Mouse (Mus musculus) heart, adult 8-10 months (tissue): ENCODE results near the gene Rpl23. TPM values are rescaled to one million over a fixed set of nuclear protein-coding genes. Genes with fewer than 3 reads are reported as not detected.
"Not testable (repeated sequence)": the region's sequence is repeated elsewhere in the genome, so short reads cannot be mapped to it uniquely, and the experiment has no call there.

Experiments used
- DNase-seq: peaks from one replicate; pipeline ENCODE4 v3.0.0; 2022; ENCODE audit warnings: low spot score
- total RNA-seq, 4 experiments: library from RNA; stranded (reverse); gene quantifications; 2 replicates each; pipeline ENCODE4 v1.2.4; 2022

Gene Rpl23
- total RNA-seq, 4 experiments from 2014 or later: 425 to 610 (median 521) TPM

DNA sequence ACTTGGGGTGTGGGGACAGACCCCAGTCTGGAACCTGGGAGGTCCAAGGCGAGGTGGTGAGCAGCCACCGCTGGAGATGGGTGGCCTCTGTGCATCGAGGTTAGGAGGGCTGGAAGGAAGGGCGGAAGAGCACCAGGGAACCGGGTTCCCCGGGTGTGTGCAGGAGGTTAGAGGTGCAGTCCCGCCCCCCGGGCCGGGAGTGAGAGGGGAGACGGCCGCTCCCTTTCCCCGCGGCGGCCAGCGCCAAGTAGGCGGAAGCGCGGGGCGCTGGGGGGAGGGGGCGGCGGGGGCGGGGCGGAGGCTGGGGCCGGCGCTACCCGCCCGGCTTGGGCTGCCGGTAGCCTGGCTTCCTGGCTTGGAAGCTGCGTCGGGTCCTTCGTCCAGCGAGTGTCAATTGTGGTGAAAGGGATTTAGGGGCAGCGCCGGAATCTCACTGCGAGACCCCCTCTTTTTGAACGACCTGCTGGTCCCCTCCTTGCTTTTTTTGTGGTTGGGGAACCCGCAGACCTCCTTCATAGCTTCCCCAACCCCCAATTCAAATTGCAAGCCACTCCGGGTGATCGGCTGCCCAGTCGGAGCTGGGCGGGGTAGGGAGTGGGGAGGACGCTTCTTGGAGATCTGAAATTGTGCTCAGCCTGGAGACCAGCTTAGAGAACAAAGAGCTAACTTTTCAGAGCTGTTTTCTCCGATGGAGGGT lies 17.9 kb upstream of the Rpl23 start:
- DNase-seq: no peak

DNA sequence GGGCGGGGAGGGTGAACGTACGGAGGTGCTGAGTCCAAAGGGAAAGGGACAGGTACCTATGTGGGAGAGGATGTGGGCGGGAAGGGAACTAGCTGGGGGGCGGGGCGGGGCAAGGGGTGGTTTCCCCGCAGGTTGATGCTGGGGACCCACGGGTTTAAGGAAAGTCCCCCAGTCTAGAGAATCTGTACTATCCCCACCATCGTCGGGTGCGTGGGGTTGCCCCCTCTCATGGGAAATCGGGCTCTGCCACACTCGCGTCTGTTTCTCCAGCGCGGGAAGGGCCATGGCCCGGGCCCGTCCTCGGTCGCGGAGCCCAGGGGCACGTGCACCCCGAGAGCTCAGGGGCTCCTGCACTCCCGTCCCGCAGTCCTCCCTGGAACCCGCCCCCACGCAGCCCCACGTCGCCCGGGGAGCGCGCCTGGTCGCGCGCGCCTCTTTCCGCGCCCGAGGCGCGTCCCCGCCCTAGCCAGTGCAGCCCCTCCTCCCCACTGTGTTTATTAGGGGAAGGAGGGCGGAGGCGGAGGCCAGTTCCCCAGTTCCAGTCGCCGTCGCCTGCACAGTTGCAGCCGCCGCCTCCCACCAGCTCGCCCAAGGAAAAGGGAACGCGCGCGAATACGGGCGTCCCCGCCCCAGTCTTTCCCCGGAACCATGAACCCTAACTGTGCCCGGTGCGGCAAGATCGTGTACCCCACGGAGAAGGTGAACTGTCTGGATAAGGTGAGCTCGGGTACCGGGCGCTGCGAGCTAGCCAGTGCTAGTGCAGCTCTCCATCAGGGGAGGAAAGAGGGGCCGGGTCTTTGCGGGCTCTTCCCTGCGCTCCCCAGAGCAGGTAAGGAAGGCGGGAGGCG lies 17.1 kb upstream of the Rpl23 start:
- DNase-seq: peak; percentile 89

- peak; percentile 90 for DNase-seq
Observed at GRCm38 (mm10) chr11:97798782-97799145, 16.5 kb upstream of the Rpl23 start, which contains the start of gene Lasp1. Gene Lasp1 (plus strand): TSS chr11:97799000.

DNA sequence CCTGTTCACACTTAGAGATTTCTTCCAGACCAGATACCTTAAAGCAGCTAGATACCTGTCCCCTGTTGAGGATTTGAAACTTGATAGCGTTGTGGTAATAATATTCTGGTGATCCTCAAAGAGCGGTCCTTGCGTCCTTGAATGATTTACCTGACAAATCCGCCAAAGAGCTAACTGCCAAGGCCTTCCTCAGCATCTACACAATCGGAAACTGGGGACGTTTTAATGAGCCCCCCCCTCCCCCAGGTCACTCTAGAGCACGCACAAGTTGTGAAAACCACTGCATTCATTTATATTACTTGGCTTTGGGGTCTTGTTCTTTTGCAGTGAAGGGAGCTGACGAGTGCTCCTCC lies 15.8 kb upstream of the Rpl23 start:
- no peak for DNase-seq

DNA sequence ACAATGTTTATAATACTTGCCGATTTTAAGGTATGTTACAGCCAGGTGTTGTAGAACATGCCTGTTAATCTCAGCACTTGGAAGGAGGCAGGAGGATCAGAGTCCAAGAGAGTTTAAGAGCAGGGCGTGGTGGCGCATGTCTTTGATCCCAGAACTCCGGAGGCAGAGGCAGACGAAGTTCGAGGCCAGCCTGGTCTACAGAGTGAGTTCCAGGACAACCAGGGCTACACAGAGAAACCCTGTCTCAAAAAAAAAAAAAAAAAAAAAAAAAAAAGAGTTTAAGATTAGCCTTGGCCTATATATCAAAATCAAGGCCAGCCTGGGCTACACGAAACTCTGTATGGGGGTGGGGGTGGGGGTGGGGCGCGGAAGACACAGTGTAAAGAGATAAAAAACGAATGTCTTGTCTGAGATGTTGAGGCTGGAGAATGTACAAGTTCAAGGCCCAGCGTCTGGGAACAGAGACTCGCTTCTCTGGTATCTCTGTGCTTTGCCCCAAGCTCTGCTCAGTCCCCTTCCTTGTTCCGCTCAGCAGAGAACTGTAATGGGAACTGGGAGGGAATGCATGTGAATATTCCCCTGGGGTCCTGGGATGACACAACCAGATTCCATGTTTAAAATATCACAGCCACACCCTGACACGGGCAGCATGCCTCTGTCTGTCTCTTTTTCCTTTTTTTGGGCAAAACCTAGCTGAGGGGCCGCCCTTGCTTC lies 15.3 kb upstream of the Rpl23 start:
- no peak for DNase-seq

- DNase-seq: peak; percentile 85
Observed at GRCm38 (mm10) chr11:97796910-97797309, 14.7 kb upstream of the Rpl23 start.

GRCm38 (mm10) chr11:97793165-97793564 lies 10.9 kb upstream of the Rpl23 start:
- DNase-seq: peak; percentile 78

- not testable (repeated sequence) for DNase-seq
Observed at GRCm38 (mm10) chr11:97790778-97791438, 8.7 kb upstream of the Rpl23 start.

GRCm38 (mm10) chr11:97789727-97790126 lies 7.5 kb upstream of the Rpl23 start:
- no peak for DNase-seq

- no peak for DNase-seq
Observed at GRCm38 (mm10) chr11:97787961-97788360, 5.7 kb upstream of the Rpl23 start.

- no peak for DNase-seq
Observed at GRCm38 (mm10) chr11:97782564-97782895, 293 bp upstream of the Rpl23 start.

- DNase-seq: no peak
Observed at GRCm38 (mm10) chr11:97781478-97781831, 782 bp downstream of the Rpl23 start.

- no peak for DNase-seq
Observed at GRCm38 (mm10) chr11:97779968-97780701, 2.1 kb downstream of the Rpl23 start.

DNA sequence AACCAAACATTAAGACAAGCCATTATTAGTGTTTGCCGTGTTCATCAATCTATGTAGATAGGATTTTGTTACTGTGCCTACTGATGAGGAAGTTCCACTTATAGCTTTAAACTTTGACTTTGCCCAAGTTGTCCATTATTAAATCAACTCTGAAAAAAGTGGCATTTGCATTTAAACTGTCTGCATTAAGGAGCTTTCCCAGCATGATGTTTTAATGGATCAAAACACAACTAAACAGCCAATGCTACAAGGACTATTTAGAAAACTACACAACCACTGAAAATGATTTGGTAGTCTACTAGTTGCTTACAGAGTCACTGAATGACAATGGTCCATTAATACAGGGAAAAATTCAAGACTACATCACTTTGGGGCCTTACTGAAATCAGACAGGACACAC lies 3.3 kb downstream of the Rpl23 start:
- no peak for DNase-seq

DNA sequence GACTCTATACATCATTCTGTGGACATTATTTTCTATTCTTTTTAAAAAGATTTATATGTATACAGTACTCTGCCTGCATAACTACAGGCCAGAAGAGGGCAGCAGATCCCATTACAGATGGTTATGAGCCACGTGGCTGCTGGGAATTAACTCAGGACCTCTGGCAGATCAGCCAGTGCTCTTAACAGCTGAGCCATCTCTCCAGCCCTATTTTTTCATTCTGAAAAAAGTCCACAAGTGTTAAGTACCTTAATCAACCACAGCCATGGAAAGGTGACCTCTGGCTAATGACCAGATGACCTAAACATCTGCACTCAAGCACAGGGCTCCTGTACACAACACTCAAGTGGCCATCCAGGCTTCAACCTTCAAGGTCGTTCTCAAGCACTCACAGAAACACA lies 5.1 kb downstream of the Rpl23 start:
- no peak for DNase-seq

DNA sequence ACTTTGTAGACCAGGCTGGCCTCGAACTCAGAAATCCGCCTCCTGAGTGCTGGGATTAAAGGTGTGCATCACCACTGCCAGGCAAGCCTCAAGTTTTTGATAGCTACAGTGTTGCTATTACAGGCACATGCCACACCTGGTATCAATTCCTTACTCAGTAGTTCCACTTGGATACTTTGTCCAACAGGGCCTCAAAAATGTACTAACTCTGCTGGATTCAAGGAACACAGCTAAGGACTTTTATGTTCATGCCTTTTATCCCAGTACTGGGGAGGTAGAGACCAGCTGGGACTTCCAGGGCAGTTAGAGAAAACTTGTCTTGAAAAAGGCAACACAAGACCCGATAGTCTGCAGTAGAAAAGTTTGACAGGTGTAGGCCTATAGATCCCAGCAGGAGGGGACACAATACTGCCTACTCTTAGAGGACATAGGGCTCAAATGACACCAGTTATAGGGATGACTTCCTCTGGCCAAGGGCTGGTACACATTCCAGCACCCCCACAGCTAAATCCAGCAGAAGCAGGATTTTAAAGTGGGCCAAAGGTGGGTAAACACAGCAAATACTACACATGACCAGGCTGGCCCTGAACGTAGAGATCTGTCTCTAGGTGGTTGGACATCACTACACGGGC lies 5.6 kb downstream of the Rpl23 start:
- DNase-seq: no peak

GRCm38 (mm10) chr11:97775808-97776496 lies 6.3 kb downstream of the Rpl23 start, which contains the start of gene 1700001P01Rik:
Gene 1700001P01Rik (minus strand): TSS chr11:97775918.
- DNase-seq: no peak

DNA sequence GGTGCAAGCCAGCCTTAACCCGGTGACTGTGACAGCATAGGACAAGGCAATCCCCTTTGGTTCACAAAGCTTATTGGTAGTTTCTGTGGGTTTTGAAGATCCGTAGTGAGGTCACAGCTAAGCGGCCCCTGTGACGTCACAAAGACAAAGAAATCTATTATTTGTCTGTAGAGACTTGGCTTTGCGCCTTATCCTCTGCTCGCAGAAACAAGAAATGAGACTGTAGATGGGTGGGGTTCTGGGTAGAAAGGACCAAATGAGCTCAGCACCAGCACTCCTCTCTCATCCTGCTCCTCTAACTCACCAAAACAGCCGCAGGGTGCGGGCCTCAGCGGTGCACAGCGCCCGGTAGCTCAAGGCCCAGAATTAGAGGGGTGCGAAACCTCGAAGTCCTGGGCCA lies 7.1 kb downstream of the Rpl23 start:
- DNase-seq: no peak

DNA sequence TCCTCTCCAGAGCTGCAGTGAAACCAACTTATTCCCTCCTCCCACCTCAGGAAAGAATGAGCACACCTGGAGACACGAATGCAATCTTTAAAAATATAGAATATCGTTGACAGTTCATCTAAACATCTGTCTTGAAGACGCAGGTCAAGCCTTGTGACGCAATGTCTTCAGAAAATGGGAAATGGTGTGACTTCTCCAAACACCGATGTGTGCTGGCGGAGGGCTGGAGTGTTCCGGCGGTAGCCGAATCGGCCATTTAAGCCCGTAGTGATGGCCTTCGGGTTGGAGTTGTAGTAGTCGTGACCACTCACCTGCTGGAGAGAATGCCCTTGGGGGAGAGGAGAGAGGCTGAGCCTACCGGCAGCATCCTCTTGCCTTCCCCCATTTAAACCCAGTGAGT lies 10.8 kb downstream of the Rpl23 start:
- DNase-seq: no peak

- no peak for DNase-seq
Observed at GRCm38 (mm10) chr11:97769704-97770103, 12.5 kb downstream of the Rpl23 start.
